Mouse (Mus musculus) layer of hippocampus, adult 6 months (tissue): Measurements from ENCODE around the gene Rab11b. TPM values are rescaled to one million over a fixed set of nuclear protein-coding genes. Genes with fewer than 3 reads are reported as not detected.

ENCODE experiments used
- long read RNA-seq, 2 experiments: library from polyadenylated mRNA; unstranded; transcript quantifications; one replicate each; pipeline ENCODE4 v2.0.0; 2019 to 2020
- polyA plus RNA-seq: library from polyadenylated mRNA; unstranded; fragments of <200 nt; fragmentation: Nextera tagmentation; gene quantifications from 2 replicates; pipeline ENCODE4 v1.2.3, GENCODE M21; 2021

Rab11b gene
- polyA plus RNA-seq = 642 and 757 TPM in 2 replicates
- long read RNA-seq, experiment 1, full-length matches to known transcripts = 676 of 720 reads
- long read RNA-seq, experiment 1, partial matches to known transcripts = 16 of 720 reads
- long read RNA-seq, experiment 1, other reads (novel, unspliced or antisense) = 28 of 720 reads
- long read RNA-seq, experiment 2, full-length matches to known transcripts = 1,838 of 1,902 reads
- long read RNA-seq, experiment 2, partial matches to known transcripts = 18 of 1,902 reads
- long read RNA-seq, experiment 2, other reads (novel, unspliced or antisense) = 46 of 1,902 reads

DNA sequence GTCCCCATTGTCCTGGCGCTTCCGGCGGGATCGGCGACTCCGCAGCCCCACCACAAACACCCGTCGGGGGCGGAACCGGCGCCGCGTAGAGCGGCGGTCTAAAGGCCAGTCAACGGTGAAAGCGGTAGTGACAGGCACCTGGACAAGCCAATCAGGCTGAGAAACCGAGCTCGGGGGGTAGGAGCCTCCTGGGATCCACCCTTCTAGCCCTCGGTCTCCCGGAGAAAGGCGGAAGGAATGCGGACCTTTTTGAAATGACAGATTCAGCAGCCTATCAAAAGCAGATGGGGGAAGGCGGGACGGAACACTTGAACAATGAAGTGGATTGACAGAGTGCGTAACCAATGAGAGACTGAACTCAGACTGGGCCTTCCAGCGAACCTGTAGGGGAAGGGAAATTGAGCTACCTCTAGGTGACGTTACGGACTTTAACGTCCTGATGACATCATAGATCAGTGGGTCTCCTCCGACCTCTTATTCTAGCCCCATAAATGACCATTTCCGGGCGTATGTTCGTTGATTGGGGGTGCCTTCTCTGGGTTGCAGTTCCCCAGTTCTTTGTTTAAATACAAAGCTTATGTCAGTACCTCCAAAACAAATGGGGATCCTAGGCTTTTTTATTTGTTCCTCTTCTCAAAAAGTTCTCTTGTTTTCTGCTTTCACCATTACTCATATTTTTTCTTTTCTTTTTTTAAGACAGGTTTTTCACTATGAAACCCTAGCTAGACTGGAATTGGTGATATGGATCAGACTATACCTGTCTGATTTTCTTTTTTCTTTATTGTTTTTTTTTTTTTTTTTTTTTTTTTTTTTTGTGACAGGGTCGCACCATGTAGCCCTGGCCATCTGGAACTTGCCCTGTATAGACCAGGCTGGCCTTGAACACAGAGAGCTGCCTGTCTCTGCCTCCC is at the start of gene Rab11b:
TSS of gene Rab11b (minus strand) at position 276 of the 911 bp plus-strand sequence.

DNA sequence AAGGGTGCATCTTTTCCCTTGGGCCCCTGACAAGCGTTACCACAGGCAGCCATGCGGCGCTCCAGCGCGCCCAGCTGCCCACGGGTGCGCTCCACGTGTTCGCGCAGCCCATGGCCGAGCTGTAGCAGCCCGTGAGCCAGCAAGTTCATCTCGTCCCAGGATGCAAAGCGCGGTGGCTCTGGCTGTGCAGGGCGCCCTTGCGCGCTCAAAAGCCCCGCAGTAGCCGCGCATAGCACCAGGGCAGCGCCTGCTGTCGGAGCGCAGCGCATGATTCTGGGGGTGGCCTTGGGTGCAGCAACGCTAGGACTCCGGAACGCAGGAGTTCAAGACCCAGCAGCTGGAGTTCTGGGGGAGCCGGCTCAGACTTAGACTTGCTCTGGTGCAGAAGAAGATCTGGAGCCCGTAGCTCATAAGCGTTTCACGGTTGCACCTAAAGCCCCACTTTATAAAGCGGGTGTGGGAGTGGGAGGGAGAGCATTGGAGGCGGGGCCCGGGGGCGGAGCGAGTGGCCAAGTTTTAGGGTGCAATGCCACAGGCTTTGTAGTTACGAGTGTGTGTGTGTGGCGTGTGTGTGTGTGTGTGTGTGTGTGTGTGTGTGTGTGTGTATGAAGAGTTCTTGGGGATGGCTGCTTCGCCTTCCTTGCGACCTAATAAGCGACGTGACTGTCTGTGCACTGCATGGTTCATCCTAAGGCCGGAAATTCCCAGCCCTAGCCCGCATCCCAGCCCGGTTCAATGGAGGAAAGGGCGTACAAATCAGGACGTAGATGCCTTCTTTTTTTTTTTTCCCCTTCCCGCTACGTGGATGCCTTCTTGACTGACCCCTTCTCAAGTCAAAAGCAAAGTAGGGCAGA is 21.0 kb upstream of the Rab11b start, which contains the start of gene Angptl4:
TSS of gene Angptl4 (minus strand) at position 707 of the 854 bp plus-strand sequence.

DNA sequence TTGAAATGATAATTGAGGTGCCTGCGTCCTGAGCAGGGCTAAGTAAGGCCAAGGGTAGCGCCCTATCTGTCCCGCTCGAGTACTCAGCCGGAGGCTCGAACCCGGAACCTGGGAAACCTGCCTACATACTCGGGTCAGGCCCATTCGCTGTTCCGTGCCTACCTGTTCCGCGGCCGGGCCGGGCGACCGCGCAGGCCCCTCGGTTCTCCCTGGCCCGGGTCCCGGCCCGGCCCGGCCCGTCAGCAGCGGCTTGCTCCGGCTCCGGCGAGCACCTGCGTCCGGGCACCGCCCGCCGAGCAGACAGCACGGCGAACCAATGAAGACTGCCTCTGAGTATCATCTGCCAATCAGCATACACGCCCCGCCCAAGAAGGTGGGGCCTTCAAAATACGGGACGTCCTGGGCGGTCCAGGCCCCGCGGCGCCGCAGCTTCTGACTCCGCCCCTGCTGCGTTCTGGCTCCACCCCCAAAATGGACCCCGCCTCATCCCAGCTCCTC is 41.9 kb downstream of the Rab11b start, which contains the start of gene March2:
TSS of gene March2 (minus strand) at position 287 of the 498 bp plus-strand sequence.

Other genes starting within 250 kb of the Rab11b start
- 1.2 and 1.5 TPM in 2 replicates for gene Adamts10, start 236.3 kb downstream of the Rab11b start, polyA plus RNA-seq
- 1.4 and 1.6 TPM in 2 replicates for gene Myo1f, start 204.8 kb downstream of the Rab11b start, polyA plus RNA-seq
- gene Zfp414, start 131.4 kb downstream of the Rab11b start, polyA plus RNA-seq = 34.0 and 41.5 TPM in 2 replicates
- gene Pram1, start 122.5 kb downstream of the Rab11b start, polyA plus RNA-seq = 0.09 TPM in 1 of 2 replicates, not detected in the other
- gene Hnrnpm, start 73.7 kb downstream of the Rab11b start, polyA plus RNA-seq = 45.8 and 55.2 TPM in 2 replicates
- gene March2, start 41.9 kb downstream of the Rab11b start, polyA plus RNA-seq = 33.7 and 36.0 TPM in 2 replicates
- 4.1 and 4.8 TPM in 2 replicates for gene Angptl4, start 21.3 kb upstream of the Rab11b start, polyA plus RNA-seq
- gene Kank3, start 50.0 kb upstream of the Rab11b start, polyA plus RNA-seq = 18.6 and 21.5 TPM in 2 replicates
- 3,625 and 3,721 TPM in 2 replicates for gene Rps28, start 64.0 kb upstream of the Rab11b start, polyA plus RNA-seq
- gene Ndufa7, start 64.0 kb upstream of the Rab11b start, polyA plus RNA-seq = 965 and 1,137 TPM in 2 replicates
- gene Cd320, start 82.6 kb upstream of the Rab11b start, polyA plus RNA-seq = 51.3 and 62.0 TPM in 2 replicates
- gene Gm7029, start 113.3 kb upstream of the Rab11b start, polyA plus RNA-seq = not detected in 2 replicates
- gene Kifc1, start 130.1 kb upstream of the Rab11b start, polyA plus RNA-seq = 0.51 TPM in 1 of 2 replicates, not detected in the other
- 0.60 and 0.75 TPM in 2 replicates for gene Platr17, start 144.6 kb upstream of the Rab11b start, polyA plus RNA-seq
- 18.8 and 19.0 TPM in 2 replicates for gene Daxx, start 148.9 kb upstream of the Rab11b start, polyA plus RNA-seq
- gene Tapbp, start 155.4 kb upstream of the Rab11b start, polyA plus RNA-seq = 28.3 and 30.0 TPM in 2 replicates
- gene Zbtb22, start 155.4 kb upstream of the Rab11b start, polyA plus RNA-seq = 4.5 and 4.6 TPM in 2 replicates
- 4.3 and 4.4 TPM in 2 replicates for gene Rgl2, start 169.0 kb upstream of the Rab11b start, polyA plus RNA-seq
- gene Pfdn6, start 179.8 kb upstream of the Rab11b start, polyA plus RNA-seq = 105 and 106 TPM in 2 replicates
- gene Wdr46, start 180.1 kb upstream of the Rab11b start, polyA plus RNA-seq = 5.0 and 6.5 TPM in 2 replicates
- 2.0 and 2.1 TPM in 2 replicates for gene B3galt4, start 191.0 kb upstream of the Rab11b start, polyA plus RNA-seq
- 48.0 and 48.1 TPM in 2 replicates for gene Vps52, start 195.3 kb upstream of the Rab11b start, polyA plus RNA-seq
- gene Rps18, start 195.5 kb upstream of the Rab11b start, polyA plus RNA-seq = 812 and 816 TPM in 2 replicates
- 37.2 and 44.8 TPM in 2 replicates for gene H2-K1, start 239.8 kb upstream of the Rab11b start, polyA plus RNA-seq